Mouse (Mus musculus): Measurements from ENCODE around the gene Gm4869.
A peak's percentile ranks its signal among the peaks of the same experiment; 100 is the strongest.

The Gm4869 gene

GRCm38 (mm10) chr5:140521196-140521595, 75.8 kb downstream of the Gm4869 start:
- DNase-seq (ENCODE audit: low spot score in 2 of 2), result no peak

GRCm38 (mm10) chr5:140526754-140527153, 81.3 kb downstream of the Gm4869 start:
- no peak for DNase-seq (ENCODE audit: low spot score in 2 of 2)

GRCm38 (mm10) chr5:140538111-140538683, 92.8 kb downstream of the Gm4869 start:
- no peak for DNase-seq (ENCODE audit: low spot score in 2 of 2)

GRCm38 (mm10) chr5:140540106-140540505, 94.7 kb downstream of the Gm4869 start:
- peak; percentile 48 to 80 for DNase-seq (ENCODE audit: low spot score in 2 of 2)

GRCm38 (mm10) chr5:140542811-140543575, 97.5 kb downstream of the Gm4869 start:
- peak; percentile 56 to 68 for DNase-seq (ENCODE audit: low spot score in 2 of 2)
